Mouse (Mus musculus) neural tube, embryonic 15.5 days (tissue): ENCODE results near the gene Gpr82. TPM values are rescaled to one million over a fixed set of nuclear protein-coding genes. Genes with fewer than 3 reads are reported as not detected.

Source experiments
- ATAC-seq: fragments of 200-750 bp; cut with Nextera tagmentation; 2 replicates; pipeline ENCODE4 v1.8.0; 2017; ENCODE audit warnings: mild to moderate bottlenecking, moderate TSS enrichment, moderate library complexity; ENCODE audit not compliant: low FRiP score
- H3K27ac ChIP-seq: fragments of 300-500 bp; sonication (generic); replicated peaks from 2 replicates; pipeline ENCODE4 v1.5.1; 2015; ENCODE audit warnings: mild to moderate bottlenecking, inconsistent platforms
- H3K27me3 ChIP-seq: fragments of 300-500 bp; sonication (generic); replicated peaks from 2 replicates; pipeline ENCODE4 v1.6.1; 2015; ENCODE audit warnings: inconsistent platforms
- H3K36me3 ChIP-seq: fragments of 300-500 bp; sonication (generic); 2 replicates; pipeline ENCODE4 v1.6.1; 2015; ENCODE audit warnings: inconsistent platforms
- H3K4me1 ChIP-seq: fragments of 300-500 bp; sonication (generic); 2 replicates; pipeline ENCODE4 v1.6.1; 2015; ENCODE audit warnings: inconsistent platforms
- H3K4me2 ChIP-seq: fragments of 300-500 bp; sonication (generic); 2 replicates; pipeline ENCODE4 v1.6.1; 2015; ENCODE audit warnings: inconsistent platforms, mild to moderate bottlenecking, moderate library complexity
- H3K4me3 ChIP-seq: fragments of 300-500 bp; sonication (generic); replicated peaks from 2 replicates; pipeline ENCODE4 v1.5.1; 2015; ENCODE audit warnings: mild to moderate bottlenecking, inconsistent platforms
- H3K9ac ChIP-seq: fragments of 300-500 bp; sonication (generic); replicated peaks from 2 replicates; pipeline ENCODE4 v1.6.1; 2015; ENCODE audit warnings: mild to moderate bottlenecking, inconsistent platforms
- H3K9me3 ChIP-seq: fragments of 300-500 bp; sonication (generic); replicated peaks from 2 replicates; pipeline ENCODE4 v1.6.1; 2016; ENCODE audit warnings: inconsistent platforms
- WGBS: fragments of 180-500 bp; shearing (Covaris S2); methylation state at CpG from one replicate; pipeline ENCODE4 v1.1.7; 2015; ENCODE audit warnings: mixed read lengths; 5-methylcytosine and 5-hydroxymethylcytosine counted together
- polyA plus RNA-seq: library from polyadenylated mRNA; unstranded; fragments of >200 nt; fragmentation: Nextera tagmentation; extraction: Ambion mirVana; gene quantifications from 2 replicates; pipeline ENCODE4 v1.2.1, GENCODE M21; 2015

The Gpr82 gene
- polyA plus RNA-seq, 1 experiment from 2014 or later, result 0.37 TPM

GRCm38 (mm10) chrX:13655005-13655421, 6.2 kb upstream of the Gpr82 start:
- no peaks in the 10 kb centered on the region for H3K36me3 ChIP-seq
- no peak overlapping the region for H3K9ac ChIP-seq
- H3K4me2 ChIP-seq, result no peak overlapping the region
- H3K4me3 ChIP-seq, result no peak overlapping the region
- no peaks in the 10 kb centered on the region for H3K4me1 ChIP-seq
- no peaks in the 10 kb centered on the region for H3K9me3 ChIP-seq
- 75% methylated on average over 3 of the region's 3 CpGs for WGBS
- H3K27ac ChIP-seq, result no peak overlapping the region
- no peaks in the 10 kb centered on the region for H3K27me3 ChIP-seq
- ATAC-seq, result no peak

- H3K27ac ChIP-seq, result no peak overlapping the region
- H3K4me3 ChIP-seq, result no peak overlapping the region
- H3K36me3 ChIP-seq, result no peaks in the 10 kb centered on the region
- no peak overlapping the region for H3K9ac ChIP-seq
- H3K27me3 ChIP-seq, result no peaks in the 10 kb centered on the region
- 93% methylated on average over 6 of the region's 6 CpGs for WGBS
- no peaks in the 10 kb centered on the region for H3K4me1 ChIP-seq
- no peaks in the 10 kb centered on the region for H3K9me3 ChIP-seq
- H3K4me2 ChIP-seq, result no peak overlapping the region
- ATAC-seq, result no peak
Observed at GRCm38 (mm10) chrX:13655906-13656305, 5.3 kb upstream of the Gpr82 start.

- H3K4me3 ChIP-seq, result no peak overlapping the region
- 15% methylated on average over 1 of the region's 1 CpGs for WGBS
- H3K9ac ChIP-seq, result no peak overlapping the region
- H3K9me3 ChIP-seq, result no peaks in the 10 kb centered on the region
- no peaks in the 10 kb centered on the region for H3K4me1 ChIP-seq
- no peak overlapping the region for H3K27ac ChIP-seq
- H3K36me3 ChIP-seq, result no peaks in the 10 kb centered on the region
- no peak for ATAC-seq
- no peak overlapping the region for H3K4me2 ChIP-seq
- no peaks in the 10 kb centered on the region for H3K27me3 ChIP-seq
Observed at GRCm38 (mm10) chrX:13656721-13657120, 4.4 kb upstream of the Gpr82 start.

- WGBS, result 69% methylated on average over 3 of the region's 3 CpGs
Observed at GRCm38 (mm10) chrX:13658616-13659140, 2.5 kb upstream of the Gpr82 start.

GRCm38 (mm10) chrX:13659201-13659890, 1.8 kb upstream of the Gpr82 start:
- no peaks in the 10 kb centered on the region for H3K36me3 ChIP-seq
- H3K4me3 ChIP-seq, result no peak overlapping the region
- ATAC-seq, result no peak
- H3K4me1 ChIP-seq, result no peaks in the 10 kb centered on the region
- no peak overlapping the region for H3K4me2 ChIP-seq
- H3K9me3 ChIP-seq, result no peaks in the 10 kb centered on the region
- H3K9ac ChIP-seq, result no peak overlapping the region
- WGBS, result 76% methylated on average over 4 of the region's 4 CpGs
- no peaks in the 10 kb centered on the region for H3K27me3 ChIP-seq
- H3K27ac ChIP-seq, result no peak overlapping the region

More at GRCm38 (mm10) chrX:13658616-13659140, 2.5 kb upstream of the Gpr82 start:
- H3K4me3 ChIP-seq, result no peak overlapping the region
- no peaks in the 10 kb centered on the region for H3K36me3 ChIP-seq
- no peak for ATAC-seq
- no peak overlapping the region for H3K9ac ChIP-seq
- H3K27me3 ChIP-seq, result no peaks in the 10 kb centered on the region
- H3K9me3 ChIP-seq, result no peaks in the 10 kb centered on the region
- H3K4me1 ChIP-seq, result no peaks in the 10 kb centered on the region
- no peak overlapping the region for H3K27ac ChIP-seq
- H3K4me2 ChIP-seq, result no peak overlapping the region

- Histone ChIP-seq H3K27me3 (no peaks in the 10 kb centered on the region), H3K27ac (no peak overlapping the region), H3K4me3 (no peak overlapping the region), H3K4me1 (no peaks in the 10 kb centered on the region), H3K9ac (no peak overlapping the region), H3K4me2 (no peak overlapping the region), H3K36me3 (no peaks in the 10 kb centered on the region), H3K9me3 (no peaks in the 10 kb centered on the region)
- ATAC-seq, result no peak
- WGBS, result 83% methylated on average over 5 of the region's 5 CpGs
Observed at GRCm38 (mm10) chrX:13668867-13669266, 7.7 kb downstream of the Gpr82 start.

GRCm38 (mm10) chrX:13670342-13670741, 9.2 kb downstream of the Gpr82 start:
- no peaks in the 10 kb centered on the region for H3K27me3 ChIP-seq
- 58% methylated on average over 3 of the region's 3 CpGs for WGBS
- no peak overlapping the region for H3K27ac ChIP-seq
- no peak overlapping the region for H3K4me2 ChIP-seq
- no peak for ATAC-seq
- no peaks in the 10 kb centered on the region for H3K4me1 ChIP-seq
- no peak overlapping the region for H3K9ac ChIP-seq
- no peak overlapping the region for H3K4me3 ChIP-seq
- no peaks in the 10 kb centered on the region for H3K36me3 ChIP-seq
- no peaks in the 10 kb centered on the region for H3K9me3 ChIP-seq

- whole genome bisulfite sequencing, result 88% methylated on average over 3 of the region's 3 CpGs
- no peaks in the 10 kb centered on the region for H3K4me1 ChIP-seq
- ATAC-seq, result no peak
Observed at GRCm38 (mm10) chrX:13673001-13673400, 11.8 kb downstream of the Gpr82 start.

GRCm38 (mm10) chrX:13681748-13682147, 20.6 kb downstream of the Gpr82 start:
- ATAC-seq, result no peak
- Histone ChIP-seq H3K27ac (no peak overlapping the region), H3K4me2 (no peak overlapping the region), H3K36me3 (no peaks in the 10 kb centered on the region), H3K4me3 (no peak overlapping the region), H3K9me3 (no peaks in the 10 kb centered on the region), H3K4me1 (no peaks in the 10 kb centered on the region), H3K27me3 (no peaks in the 10 kb centered on the region), H3K9ac (no peak overlapping the region)
- 91% methylated on average over 3 of the region's 3 CpGs for WGBS

More at GRCm38 (mm10) chrX:13673001-13673400, 11.8 kb downstream of the Gpr82 start:
- Histone ChIP-seq H3K27me3 (no peaks in the 10 kb centered on the region), H3K4me3 (no peak overlapping the region), H3K36me3 (no peaks in the 10 kb centered on the region), H3K4me2 (no peak overlapping the region), H3K9me3 (no peaks in the 10 kb centered on the region), H3K27ac (no peak overlapping the region), H3K9ac (no peak overlapping the region)

- Histone ChIP-seq H3K9ac (no peak overlapping the region), H3K4me1 (no peaks in the 10 kb centered on the region), H3K27me3 (no peaks in the 10 kb centered on the region), H3K4me3 (no peak overlapping the region), H3K27ac (no peak overlapping the region), H3K4me2 (no peak overlapping the region), H3K36me3 (no peaks in the 10 kb centered on the region), H3K9me3 (no peaks in the 10 kb centered on the region)
- ATAC-seq, result no peak
- 78% methylated on average over 1 of the region's 1 CpGs for WGBS
Observed at GRCm38 (mm10) chrX:13686589-13686988, 25.4 kb downstream of the Gpr82 start.

GRCm38 (mm10) chrX:13688356-13688755, 27.2 kb downstream of the Gpr82 start:
- Histone ChIP-seq H3K9ac (no peak overlapping the region), H3K4me3 (no peak overlapping the region), H3K9me3 (no peaks in the 10 kb centered on the region), H3K36me3 (no peaks in the 10 kb centered on the region), H3K4me1 (no peaks in the 10 kb centered on the region), H3K27me3 (no peaks in the 10 kb centered on the region), H3K27ac (no peak overlapping the region), H3K4me2 (no peak overlapping the region)
- WGBS, result 51% methylated on average over 2 of the region's 2 CpGs
- ATAC-seq, result no peak

GRCm38 (mm10) chrX:13691865-13692264, 30.7 kb downstream of the Gpr82 start:
- Histone ChIP-seq H3K9me3 (no peaks in the 10 kb centered on the region), H3K27me3 (no peaks in the 10 kb centered on the region), H3K4me1 (no peaks in the 10 kb centered on the region), H3K9ac (no peak overlapping the region), H3K36me3 (no peaks in the 10 kb centered on the region), H3K4me3 (no peak overlapping the region), H3K27ac (no peak overlapping the region), H3K4me2 (no peak overlapping the region)
- WGBS, result 89% methylated on average over 4 of the region's 4 CpGs
- no peak for ATAC-seq
